Mouse (Mus musculus) right cerebral cortex, adult 2 months (tissue): ENCODE measurements around the gene Gatb.
A peak's percentile ranks its signal among the peaks of the same experiment; 100 is the strongest.
"Not testable (repeated sequence)": the region's sequence is repeated elsewhere in the genome, so short reads cannot be mapped to it uniquely, and the experiment has no call there.

ENCODE experiments used
- DNase-seq, 2 experiments: peaks; one replicate each; pipeline ENCODE4 v3.0.0; 2021 to 2022; ENCODE audit warnings: low spot score in 2 of 2

The Gatb gene

GRCm38 (mm10) chr3:85573864-85574830 lies at the start of gene Gatb:
TSS of gene Gatb (plus strand) at chr3:85574119.
- DNase-seq = peak; percentile 99

GRCm38 (mm10) chr3:85530601-85531161 lies 43.2 kb upstream of the Gatb start:
- DNase-seq = peak; percentile 45 to 63

GRCm38 (mm10) chr3:85532376-85532775 lies 41.5 kb upstream of the Gatb start:
- no peak for DNase-seq

GRCm38 (mm10) chr3:85535042-85535441 lies 38.9 kb upstream of the Gatb start:
- DNase-seq = no peak

GRCm38 (mm10) chr3:85535621-85536520 lies 38.0 kb upstream of the Gatb start:
- DNase-seq = no peak

- DNase-seq = no peak
These were observed 31.2 kb upstream of the Gatb start for GRCm38 (mm10) chr3:85542765-85543164.

GRCm38 (mm10) chr3:85543652-85544051 lies 30.3 kb upstream of the Gatb start:
- no peak for DNase-seq

GRCm38 (mm10) chr3:85550312-85550711 lies 23.6 kb upstream of the Gatb start:
- DNase-seq = no peak

GRCm38 (mm10) chr3:85551352-85551751 lies 22.6 kb upstream of the Gatb start:
- no peak for DNase-seq

- DNase-seq = peak; percentile 56 to 68
These were observed 20.1 kb upstream of the Gatb start for GRCm38 (mm10) chr3:85553731-85554277.

- no peak for DNase-seq
These were observed 9.3 kb upstream of the Gatb start for GRCm38 (mm10) chr3:85564603-85565002.

GRCm38 (mm10) chr3:85571276-85571675 lies 2.6 kb upstream of the Gatb start:
- peak; percentile 71 to 81 for DNase-seq

- DNase-seq = not testable (repeated sequence)
These were observed 1.4 kb upstream of the Gatb start for GRCm38 (mm10) chr3:85572502-85572901.

- no peak for DNase-seq
These were observed 579 bp upstream of the Gatb start for GRCm38 (mm10) chr3:85573216-85573863.

- DNase-seq = no peak
These were observed 8.8 kb downstream of the Gatb start for GRCm38 (mm10) chr3:85582726-85583125.

- no peak for DNase-seq
These were observed 9.3 kb downstream of the Gatb start for GRCm38 (mm10) chr3:85583194-85583593.

- no peak for DNase-seq
These were observed 11.0 kb downstream of the Gatb start for GRCm38 (mm10) chr3:85584966-85585365.

GRCm38 (mm10) chr3:85588701-85589100 lies 14.8 kb downstream of the Gatb start:
- DNase-seq = no peak

GRCm38 (mm10) chr3:85590090-85590754 lies 16.3 kb downstream of the Gatb start:
- DNase-seq = no peak

GRCm38 (mm10) chr3:85592067-85592466 lies 18.1 kb downstream of the Gatb start:
- DNase-seq = no peak
